Mouse (Mus musculus): ENCODE results near the gene Pde10a. TPM values are rescaled to one million over a fixed set of nuclear protein-coding genes. Genes with fewer than 3 reads are reported as not detected.

Pde10a gene
- polyA plus RNA-seq, 1 experiment: 0.52 TPM

DNA sequence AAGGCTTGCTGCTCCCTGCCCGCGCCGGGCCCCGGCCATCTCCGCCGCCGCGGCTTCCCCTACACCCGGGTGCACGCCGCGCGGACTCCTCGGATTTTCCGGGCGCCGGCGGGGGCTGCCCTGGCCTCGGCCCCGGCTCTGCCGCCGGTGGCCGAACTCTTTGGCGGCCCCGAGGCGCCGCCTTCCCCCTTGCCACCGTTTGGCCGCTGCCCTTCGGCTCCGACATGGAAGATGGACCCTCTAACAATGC is 276.6 kb downstream of the Pde10a start:
- Histone ChIP-seq H3K36me3 (ENCODE audit: control insufficient read depth, insufficient read depth, low read length) (no peaks in the 10 kb centered on the region), H3K27ac (ENCODE audit: insufficient read depth, low read depth, low read length) (no peak overlapping the region), H3K4me1 (ENCODE audit: control insufficient read depth, insufficient read depth, insufficient read length, low read length) (0 out of 2 replicates have a peak, but pooled peaks cover 3% of the 10 kb centered on the region), H3K4me3 (ENCODE audit: low read depth, low read length) (peak overlapping the region; percentile 87), H3K27me3 (ENCODE audit: control insufficient read depth, insufficient read depth, low read length) (peaks cover 42% of the 10 kb centered on the region)
- TF ChIP-seq POLR2A (IDR thresholded peaks at IDR 0.05; ENCODE audit: low read depth, low read length) (no peak), CTCF (IDR thresholded peaks at IDR 0.05; ENCODE audit: extremely low read depth, insufficient read length, insufficient replicate concordance, low read depth, low read length) (no peak)
- WGBS: 1% methylated on average over 31 of the region's 31 CpGs

GRCm38 (mm10) chr17:8802161-8802888 is 277.2 kb downstream of the Pde10a start:
- H3K27ac ChIP-seq (ENCODE audit: insufficient read depth, low read depth, low read length): no peak overlapping the region
- TF ChIP-seq POLR2A (IDR thresholded peaks at IDR 0.05; ENCODE audit: low read depth, low read length) (no peak), CTCF (IDR thresholded peaks at IDR 0.05; ENCODE audit: extremely low read depth, insufficient read length, insufficient replicate concordance, low read depth, low read length) (no peak)
- no peaks in the 10 kb centered on the region for H3K36me3 ChIP-seq (ENCODE audit: control insufficient read depth, insufficient read depth, low read length)
- peak overlapping the region; percentile 87 for H3K4me3 ChIP-seq (ENCODE audit: low read depth, low read length)
- under 1% methylated on average over 33 of the region's 33 CpGs for WGBS
- H3K4me1 ChIP-seq (ENCODE audit: control insufficient read depth, insufficient read depth, insufficient read length, low read length): 0 out of 2 replicates have a peak, but pooled peaks cover 3% of the 10 kb centered on the region
- H3K27me3 ChIP-seq (ENCODE audit: control insufficient read depth, insufficient read depth, low read length): peaks cover 42% of the 10 kb centered on the region

GRCm38 (mm10) chr17:8802889-8803799 is 278.0 kb downstream of the Pde10a start:
- WGBS: 13% methylated on average over 27 of the region's 27 CpGs
- Histone ChIP-seq H3K36me3 (ENCODE audit: control insufficient read depth, insufficient read depth, low read length) (no peaks in the 10 kb centered on the region), H3K4me1 (ENCODE audit: control insufficient read depth, insufficient read depth, insufficient read length, low read length) (0 out of 2 replicates have a peak, but pooled peaks cover 3% of the 10 kb centered on the region), H3K27me3 (ENCODE audit: control insufficient read depth, insufficient read depth, low read length) (peaks cover 42% of the 10 kb centered on the region), H3K4me3 (ENCODE audit: low read depth, low read length) (peak overlapping the region; percentile 87), H3K27ac (ENCODE audit: insufficient read depth, low read depth, low read length) (no peak overlapping the region)
- TF ChIP-seq POLR2A (IDR thresholded peaks at IDR 0.05; ENCODE audit: low read depth, low read length) (no peak), CTCF (IDR thresholded peaks at IDR 0.05; ENCODE audit: extremely low read depth, insufficient read length, insufficient replicate concordance, low read depth, low read length) (no peak)

GRCm38 (mm10) chr17:8807345-8807744 is 282.2 kb downstream of the Pde10a start:
- H3K36me3 ChIP-seq (ENCODE audit: control insufficient read depth, insufficient read depth, low read length): no peaks in the 10 kb centered on the region
- H3K4me3 ChIP-seq (ENCODE audit: low read depth, low read length): no peak overlapping the region
- no peaks in the 10 kb centered on the region for H3K4me1 ChIP-seq (ENCODE audit: control insufficient read depth, insufficient read depth, insufficient read length, low read length)
- H3K27me3 ChIP-seq (ENCODE audit: control insufficient read depth, insufficient read depth, low read length): peaks cover 9% of the 10 kb centered on the region
- WGBS: 48% methylated on average over 3 of the region's 3 CpGs
- H3K27ac ChIP-seq (ENCODE audit: insufficient read depth, low read depth, low read length): no peak overlapping the region
- TF ChIP-seq CTCF (IDR thresholded peaks at IDR 0.05; ENCODE audit: extremely low read depth, insufficient read length, insufficient replicate concordance, low read depth, low read length) (peak; percentile 62; the same call in 1 of the 2 replicates), POLR2A (IDR thresholded peaks at IDR 0.05; ENCODE audit: low read depth, low read length) (no peak)

DNA sequence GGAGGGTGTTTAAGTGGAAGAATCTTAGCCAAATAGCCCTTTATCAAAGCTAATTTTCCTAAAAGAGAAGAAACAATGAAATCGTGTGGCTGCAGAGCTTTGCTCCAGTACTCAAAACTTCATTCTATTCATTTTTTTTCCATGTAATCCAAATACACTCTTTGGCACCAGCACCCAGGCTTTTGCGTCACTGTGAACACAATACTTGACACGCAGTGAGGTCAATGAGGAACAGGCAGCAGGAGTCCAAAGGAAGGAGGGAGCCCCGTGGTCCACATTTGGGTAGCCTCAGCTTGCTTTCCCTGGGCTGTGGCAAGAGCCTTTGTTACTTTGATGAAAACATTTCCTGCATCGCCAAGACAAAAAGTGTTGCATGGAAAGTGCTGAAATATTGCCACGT is 284.6 kb downstream of the Pde10a start:
- TF ChIP-seq CTCF (IDR thresholded peaks at IDR 0.05; ENCODE audit: extremely low read depth, insufficient read length, insufficient replicate concordance, low read depth, low read length) (no peak), POLR2A (IDR thresholded peaks at IDR 0.05; ENCODE audit: low read depth, low read length) (no peak)
- Histone ChIP-seq H3K27ac (ENCODE audit: insufficient read depth, low read depth, low read length) (no peak overlapping the region), H3K36me3 (ENCODE audit: control insufficient read depth, insufficient read depth, low read length) (no peaks in the 10 kb centered on the region), H3K4me1 (ENCODE audit: control insufficient read depth, insufficient read depth, insufficient read length, low read length) (no peaks in the 10 kb centered on the region), H3K27me3 (ENCODE audit: control insufficient read depth, insufficient read depth, low read length) (no peaks in the 10 kb centered on the region), H3K4me3 (ENCODE audit: low read depth, low read length) (no peak overlapping the region)
- WGBS: 64% methylated on average over 6 of the region's 6 CpGs

- Histone ChIP-seq H3K27ac (ENCODE audit: insufficient read depth, low read depth, low read length) (no peak overlapping the region), H3K27me3 (ENCODE audit: control insufficient read depth, insufficient read depth, low read length) (no peaks in the 10 kb centered on the region), H3K4me3 (ENCODE audit: low read depth, low read length) (no peak overlapping the region), H3K4me1 (ENCODE audit: control insufficient read depth, insufficient read depth, insufficient read length, low read length) (no peaks in the 10 kb centered on the region), H3K36me3 (ENCODE audit: control insufficient read depth, insufficient read depth, low read length) (no peaks in the 10 kb centered on the region)
- 82% methylated on average over 8 of the region's 8 CpGs for WGBS
- TF ChIP-seq POLR2A (IDR thresholded peaks at IDR 0.05; ENCODE audit: low read depth, low read length) (no peak), CTCF (IDR thresholded peaks at IDR 0.05; ENCODE audit: extremely low read depth, insufficient read length, insufficient replicate concordance, low read depth, low read length) (no peak)
Measured at GRCm38 (mm10) chr17:8810201-8810600, 285.0 kb downstream of the Pde10a start.

Measured in small intestine, adult 2 months (tissue).